Mouse (Mus musculus): ENCODE measurements around the gene Scyl1. TPM values are rescaled to one million over a fixed set of nuclear protein-coding genes. Genes with fewer than 3 reads are reported as not detected.
A peak's percentile ranks its signal among the peaks of the same experiment; 100 is the strongest.

The Scyl1 gene
- polyA plus RNA-seq, 1 experiment from 2014 or later: 38.1 TPM

- Histone ChIP-seq H3K4me3 (ENCODE audit: low read depth, low read length) (no peak overlapping the region), H3K4me2 (replicated peaks; ENCODE audit: low read depth) (no peak overlapping the region), H3K9me3 (ENCODE audit: control insufficient read depth, low read length) (no peaks in the 10 kb centered on the region), H3K36me3 (ENCODE audit: control insufficient read depth, insufficient read depth, low read length) (no peaks in the 10 kb centered on the region), H3K9ac (ENCODE audit: low read length) (no peak overlapping the region), H3K27ac (replicated peaks) (0 out of 2 replicates have a peak overlapping the region, but pooled peaks have one; percentile 8), H3K4me1 (replicated peaks; ENCODE audit: control insufficient read depth, insufficient read depth) (peaks cover 8% of the 10 kb centered on the region), H3K27me3 (ENCODE audit: control insufficient read depth, insufficient read depth, low read length) (no peaks in the 10 kb centered on the region)
- DNase-seq (ENCODE audit: low spot score): peak; percentile 43
- TF ChIP-seq EP300 (optimal IDR thresholded peaks at IDR 0.05) (no peak), CTCF (IDR thresholded peaks at IDR 0.05; ENCODE audit: low read depth) (no peak)
- WGBS: 64% methylated on average over 6 of the region's 6 CpGs
- peak; percentile 47; the same call in 1 of the 2 replicates for ATAC-seq (ENCODE audit: low FRiP score, low TSS enrichment)
Observed at GRCm38 (mm10) chr19:5749476-5749875, 21.7 kb downstream of the Scyl1 start.

GRCm38 (mm10) chr19:5746907-5747363 lies 24.3 kb downstream of the Scyl1 start:
- Histone ChIP-seq H3K9me3 (ENCODE audit: control insufficient read depth, low read length) (no peaks in the 10 kb centered on the region), H3K36me3 (ENCODE audit: control insufficient read depth, insufficient read depth, low read length) (no peaks in the 10 kb centered on the region), H3K4me3 (ENCODE audit: low read depth, low read length) (no peak overlapping the region), H3K27me3 (ENCODE audit: control insufficient read depth, insufficient read depth, low read length) (no peaks in the 10 kb centered on the region), H3K9ac (ENCODE audit: low read length) (no peak overlapping the region), H3K27ac (replicated peaks) (no peak overlapping the region), H3K4me2 (replicated peaks; ENCODE audit: low read depth) (no peak overlapping the region), H3K4me1 (replicated peaks; ENCODE audit: control insufficient read depth, insufficient read depth) (peaks cover 8% of the 10 kb centered on the region)
- ATAC-seq (ENCODE audit: low FRiP score, low TSS enrichment) (no peak), DNase-seq (ENCODE audit: low spot score) (no peak)
- no peak for TF ChIP-seq CTCF (IDR thresholded peaks at IDR 0.05; ENCODE audit: low read depth)
- no peak for TF ChIP-seq EP300 (optimal IDR thresholded peaks at IDR 0.05)
- 51% methylated on average over 12 of the region's 12 CpGs for WGBS

GRCm38 (mm10) chr19:5745756-5746710 lies 25.2 kb downstream of the Scyl1 start:
- peak overlapping the region; percentile 13; the same call in 1 of the 2 replicates for H3K4me3 ChIP-seq (ENCODE audit: low read depth, low read length)
- H3K4me1 ChIP-seq (replicated peaks; ENCODE audit: control insufficient read depth, insufficient read depth): peaks cover 10% of the 10 kb centered on the region; the same call in 1 of the 2 replicates
- H3K27me3 ChIP-seq (ENCODE audit: control insufficient read depth, insufficient read depth, low read length): no peaks in the 10 kb centered on the region
- DNase-seq (ENCODE audit: low spot score): no peak
- peak overlapping the region; percentile 27; the same call in 1 of the 2 replicates for H3K9ac ChIP-seq (ENCODE audit: low read length)
- peak overlapping the region; percentile 40 for H3K4me2 ChIP-seq (replicated peaks; ENCODE audit: low read depth)
- no peaks in the 10 kb centered on the region for H3K36me3 ChIP-seq (ENCODE audit: control insufficient read depth, insufficient read depth, low read length)
- no peak for TF ChIP-seq EP300 (optimal IDR thresholded peaks at IDR 0.05)
- H3K9me3 ChIP-seq (ENCODE audit: control insufficient read depth, low read length): no peaks in the 10 kb centered on the region
- no peak for ATAC-seq (ENCODE audit: low FRiP score, low TSS enrichment)
- H3K27ac ChIP-seq (replicated peaks): no peak overlapping the region
- WGBS: 19% methylated on average over 35 of the region's 36 CpGs

- ATAC-seq (ENCODE audit: low FRiP score, low TSS enrichment) (no peak), DNase-seq (ENCODE audit: low spot score) (no peak)
- no peaks in the 10 kb centered on the region for H3K9me3 ChIP-seq (ENCODE audit: control insufficient read depth, low read length)
- H3K27me3 ChIP-seq (ENCODE audit: control insufficient read depth, insufficient read depth, low read length): no peaks in the 10 kb centered on the region
- no peak overlapping the region; the same call in 1 of the 2 replicates for H3K4me2 ChIP-seq (replicated peaks; ENCODE audit: low read depth)
- no peaks in the 10 kb centered on the region for H3K36me3 ChIP-seq (ENCODE audit: control insufficient read depth, insufficient read depth, low read length)
- no peak; the same call in 1 of the 2 replicates for TF ChIP-seq CTCF (IDR thresholded peaks at IDR 0.05; ENCODE audit: low read depth)
- no peak for TF ChIP-seq EP300 (optimal IDR thresholded peaks at IDR 0.05)
- H3K9ac ChIP-seq (ENCODE audit: low read length): no peak overlapping the region; the same call in 1 of the 2 replicates
- WGBS: 46% methylated on average over 5 of the region's 5 CpGs
- H3K27ac ChIP-seq (replicated peaks): no peak overlapping the region
- H3K4me1 ChIP-seq (replicated peaks; ENCODE audit: control insufficient read depth, insufficient read depth): peaks cover 10% of the 10 kb centered on the region; the same call in 1 of the 2 replicates
- no peak overlapping the region for H3K4me3 ChIP-seq (ENCODE audit: low read depth, low read length)
Observed at GRCm38 (mm10) chr19:5743576-5743975, 27.6 kb downstream of the Scyl1 start.

GRCm38 (mm10) chr19:5742241-5742641 lies 29.0 kb downstream of the Scyl1 start:
- peaks cover 10% of the 10 kb centered on the region; the same call in 1 of the 2 replicates for H3K4me1 ChIP-seq (replicated peaks; ENCODE audit: control insufficient read depth, insufficient read depth)
- 3% methylated on average over 32 of the region's 32 CpGs for WGBS
- no peak for TF ChIP-seq EP300 (optimal IDR thresholded peaks at IDR 0.05)
- no peak for TF ChIP-seq CTCF (IDR thresholded peaks at IDR 0.05; ENCODE audit: low read depth)

More at GRCm38 (mm10) chr19:5742241-5742641, 29.0 kb downstream of the Scyl1 start:
- H3K36me3 ChIP-seq (ENCODE audit: control insufficient read depth, insufficient read depth, low read length): no peaks in the 10 kb centered on the region
- peak overlapping the region; percentile 99 for H3K4me2 ChIP-seq (replicated peaks; ENCODE audit: low read depth)
- H3K27me3 ChIP-seq (ENCODE audit: control insufficient read depth, insufficient read depth, low read length): no peaks in the 10 kb centered on the region
- H3K9ac ChIP-seq (ENCODE audit: low read length): peak overlapping the region; percentile 84
- peak overlapping the region; percentile 95 for H3K27ac ChIP-seq (replicated peaks)
- peak overlapping the region; percentile 74 for H3K4me3 ChIP-seq (ENCODE audit: low read depth, low read length)
- DNase-seq (ENCODE audit: low spot score) (no peak), ATAC-seq (ENCODE audit: low FRiP score, low TSS enrichment) (no peak; the same call in 1 of the 2 replicates)
- no peaks in the 10 kb centered on the region for H3K9me3 ChIP-seq (ENCODE audit: control insufficient read depth, low read length)

Measured in stomach, postnatal 0 days (tissue).